Mouse (Mus musculus) CD4-positive, CD25-positive, alpha-beta regulatory T cell, adult 4 months (primary cell): ENCODE measurements around the gene Bean1. TPM values are rescaled to one million over a fixed set of nuclear protein-coding genes. Genes with fewer than 3 reads are reported as not detected.

Experiments used
- ATAC-seq: one replicate; pipeline ENCODE4 v1.8.0; 2017
- polyA plus RNA-seq, 2 experiments: library from polyadenylated mRNA; unstranded; fragments of 100-300 nt; shearing (Covaris generic); gene quantifications; one replicate each; pipeline ENCODE4 v1.2.1; 2017

Bean1 gene
- polyA plus RNA-seq, 2 experiments from 2014 or later, result not detected

DNA sequence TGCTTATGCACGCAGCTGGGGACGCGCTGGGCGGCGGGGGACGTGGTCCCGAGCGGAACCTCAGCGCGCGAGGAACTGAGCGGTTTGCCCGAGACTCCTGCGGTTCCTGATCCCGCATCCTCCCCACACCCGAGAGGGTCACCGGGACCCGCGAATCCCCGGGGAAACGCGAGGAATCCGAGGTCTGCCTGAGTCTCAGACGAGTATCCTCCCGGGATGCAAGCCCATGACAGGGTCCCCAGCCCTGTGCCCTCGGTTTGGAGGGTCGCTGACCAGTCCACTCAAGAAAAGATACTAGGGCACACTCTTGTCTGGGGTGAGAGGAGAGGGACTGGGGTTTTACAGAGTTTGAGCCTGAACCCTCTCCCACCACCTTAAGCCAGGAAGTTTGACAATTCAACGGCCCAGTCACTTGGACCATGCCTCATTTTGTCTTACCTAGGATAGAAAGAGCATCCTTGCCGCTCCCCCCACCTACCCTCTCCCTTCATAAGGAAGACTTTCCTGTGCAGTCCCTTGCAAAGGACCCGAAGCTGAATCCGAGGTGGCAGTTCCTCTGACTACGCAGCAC, 893 bp downstream of the Bean1 start:
- ATAC-seq, result no peak

DNA sequence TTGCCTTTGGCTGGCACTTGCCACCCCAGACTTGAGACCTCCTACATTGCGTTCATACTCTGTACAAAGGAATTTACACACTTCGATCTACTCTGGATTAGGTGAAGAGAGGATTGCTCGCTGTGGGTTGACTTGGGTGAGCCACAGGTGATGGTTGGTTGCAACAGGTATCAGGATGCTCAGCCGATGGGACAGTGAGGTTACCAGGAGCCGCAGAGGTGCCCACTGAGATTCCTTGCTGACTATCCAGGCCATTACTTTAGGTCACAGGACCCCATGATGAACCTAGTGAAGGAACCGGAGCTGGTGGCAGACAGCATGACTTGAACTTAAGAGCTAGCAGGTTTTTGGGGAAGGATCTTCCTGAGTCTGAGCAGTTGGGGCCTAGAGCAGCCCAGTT, 2.2 kb downstream of the Bean1 start:
- ATAC-seq, result no peak

DNA sequence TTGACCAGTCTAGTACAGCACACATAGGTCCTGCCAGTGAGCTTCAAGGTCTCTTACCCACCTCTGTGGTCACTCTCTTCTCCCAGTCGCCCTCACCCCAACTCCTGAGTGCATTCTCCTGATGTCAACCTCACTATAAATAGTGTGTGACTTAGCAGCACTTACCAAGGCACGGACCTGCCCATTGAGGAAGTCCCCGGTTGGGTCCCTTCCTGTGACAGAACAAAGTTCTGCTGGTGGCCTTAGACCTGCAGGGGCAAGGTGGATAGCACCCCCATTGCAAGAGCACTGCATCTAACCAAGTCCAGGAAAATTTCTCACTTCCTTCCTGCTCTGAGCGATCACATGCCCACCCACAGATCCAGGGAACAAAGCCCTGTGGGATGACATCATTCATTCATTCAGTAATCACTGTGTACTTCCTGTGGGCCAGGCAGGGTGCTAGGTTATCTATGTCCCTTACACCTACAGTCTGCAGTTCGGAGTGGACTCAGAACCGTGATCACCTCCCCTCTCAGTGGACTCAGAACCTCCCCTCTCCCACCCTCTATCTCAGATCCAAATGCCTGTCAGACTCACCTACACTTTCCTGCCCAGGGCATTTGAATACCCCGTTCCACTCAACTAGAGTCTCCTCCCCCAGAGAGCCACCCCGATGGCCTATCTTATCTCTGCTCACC, 5.7 kb downstream of the Bean1 start:
- no peak for ATAC-seq

DNA sequence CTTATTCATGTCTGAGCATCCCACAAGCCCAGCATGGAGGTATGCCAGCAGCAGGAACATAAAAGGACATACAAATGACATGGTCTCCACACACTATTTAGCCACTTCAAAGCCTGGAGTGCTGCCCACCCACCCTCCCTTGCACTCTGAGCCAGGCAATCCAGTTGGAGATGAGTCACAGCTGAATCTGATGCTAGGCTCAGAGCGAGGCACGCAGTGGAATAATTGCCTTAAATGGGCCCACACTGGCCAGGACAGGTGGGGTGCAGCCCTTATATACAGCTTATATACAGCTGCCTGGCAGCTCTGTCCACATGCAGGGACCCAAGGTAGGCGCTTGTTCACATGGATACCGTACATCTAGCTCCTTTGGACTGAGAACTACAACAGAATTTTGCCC, 6.8 kb downstream of the Bean1 start:
- ATAC-seq, result no peak

DNA sequence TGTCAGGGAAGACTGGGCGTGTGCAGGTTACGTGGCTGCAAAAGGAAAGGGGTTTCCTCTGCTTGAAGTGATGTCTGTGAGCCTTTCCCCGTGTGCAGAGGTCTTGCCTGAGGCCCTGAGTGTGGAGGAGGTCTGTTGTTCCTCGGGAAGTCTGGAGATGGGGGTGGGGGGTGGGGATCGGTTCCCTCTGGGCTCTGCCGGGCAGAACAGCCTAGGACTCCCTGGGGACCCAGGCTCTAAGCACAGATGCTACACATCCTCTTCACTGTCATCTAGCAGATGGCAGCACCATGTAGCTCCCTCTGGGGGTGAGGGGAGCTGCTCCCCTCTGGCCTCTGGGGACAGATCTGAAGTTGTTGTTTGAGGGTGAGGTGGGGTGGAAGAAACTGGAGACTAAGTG, 14.7 kb downstream of the Bean1 start:
- no peak for ATAC-seq

DNA sequence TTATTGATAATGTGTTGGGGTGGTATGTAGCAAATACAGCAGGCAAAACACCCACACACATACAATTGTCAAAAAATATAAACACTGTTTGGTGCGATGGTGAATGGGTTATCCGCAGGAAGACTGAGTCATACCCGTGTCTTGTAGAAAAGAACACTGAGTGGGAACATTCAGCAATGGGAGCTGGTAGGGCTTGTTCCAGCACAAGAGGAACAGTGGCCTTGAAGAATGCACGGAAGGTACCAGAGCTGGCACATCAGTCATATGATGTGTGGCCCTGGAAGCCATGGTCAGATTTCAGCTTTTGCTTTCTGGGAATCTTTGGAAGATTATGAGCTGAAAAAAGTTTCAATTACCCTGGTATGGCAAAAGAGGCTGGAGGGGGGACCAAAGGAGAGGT, 16.6 kb downstream of the Bean1 start:
- no peak for ATAC-seq

DNA sequence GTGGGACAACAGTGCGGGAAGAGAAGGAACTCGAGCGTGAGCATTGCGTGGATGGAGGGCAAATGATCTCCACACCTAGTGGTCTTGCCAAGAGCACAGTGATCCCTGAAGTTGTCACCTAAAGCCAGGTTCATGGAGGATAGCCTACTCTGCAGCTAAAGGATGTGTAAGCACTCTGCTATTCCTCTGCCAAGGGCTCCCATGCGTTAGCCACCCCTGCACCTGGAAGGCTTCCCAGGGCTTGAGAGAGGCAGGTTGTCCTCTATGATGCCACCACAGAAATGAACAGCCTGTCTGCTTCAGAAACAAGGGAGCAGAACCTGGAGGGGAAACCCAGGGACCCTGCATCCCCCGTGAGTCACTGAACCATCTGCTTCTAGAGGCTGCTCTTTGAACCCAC, 17.4 kb downstream of the Bean1 start:
- ATAC-seq, result no peak

DNA sequence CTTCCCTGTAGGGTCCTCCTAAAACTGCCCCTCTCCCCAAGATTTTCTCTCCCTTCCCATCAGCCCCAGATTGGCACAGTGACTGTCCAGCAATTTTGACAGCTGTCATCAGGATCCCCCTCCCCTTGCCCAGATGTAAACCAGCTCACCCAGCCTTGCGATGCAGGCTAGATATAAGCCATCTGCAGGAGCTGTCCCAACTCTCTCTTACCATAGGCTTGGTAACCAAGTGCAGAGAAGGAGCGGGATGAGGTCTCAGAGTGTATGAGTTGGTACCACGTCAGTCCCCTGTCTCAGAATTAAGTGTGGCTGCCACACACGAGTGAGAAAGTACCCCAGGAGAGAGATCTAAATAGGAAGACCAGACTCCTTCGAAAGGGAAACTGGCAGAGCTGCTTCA, 18.2 kb downstream of the Bean1 start:
- no peak for ATAC-seq

DNA sequence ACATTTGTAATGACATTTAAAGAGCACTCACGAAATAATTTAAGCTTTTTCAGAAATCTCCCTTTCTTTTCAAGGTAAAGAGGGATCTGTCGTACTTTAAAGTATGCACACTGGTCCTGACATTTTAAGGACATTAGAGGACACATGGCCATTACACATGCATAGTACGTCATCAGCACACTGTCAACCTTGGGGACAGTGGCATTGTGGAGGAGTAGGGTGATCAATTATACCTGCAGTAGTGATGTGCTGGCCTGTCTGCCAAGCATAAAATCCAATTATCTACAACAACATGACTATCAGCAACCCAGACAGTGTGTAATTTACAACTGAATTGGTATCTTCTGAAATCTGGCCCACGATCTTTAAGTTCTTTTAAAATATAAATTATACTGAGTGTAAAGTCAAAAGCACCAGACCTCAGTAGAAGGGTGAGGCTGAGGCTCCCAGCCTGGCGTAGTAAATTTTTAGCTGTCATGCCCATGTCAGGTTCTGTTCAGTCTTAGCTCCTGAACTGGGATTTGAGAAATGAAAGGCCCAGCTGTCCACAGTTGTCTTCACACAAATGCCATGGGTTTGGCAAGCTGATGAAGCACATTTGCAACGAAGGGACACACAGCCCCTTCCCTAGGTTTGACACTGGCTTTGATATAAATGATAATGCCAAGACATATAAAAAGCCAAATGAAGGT, 20.7 kb downstream of the Bean1 start:
- no peak for ATAC-seq

DNA sequence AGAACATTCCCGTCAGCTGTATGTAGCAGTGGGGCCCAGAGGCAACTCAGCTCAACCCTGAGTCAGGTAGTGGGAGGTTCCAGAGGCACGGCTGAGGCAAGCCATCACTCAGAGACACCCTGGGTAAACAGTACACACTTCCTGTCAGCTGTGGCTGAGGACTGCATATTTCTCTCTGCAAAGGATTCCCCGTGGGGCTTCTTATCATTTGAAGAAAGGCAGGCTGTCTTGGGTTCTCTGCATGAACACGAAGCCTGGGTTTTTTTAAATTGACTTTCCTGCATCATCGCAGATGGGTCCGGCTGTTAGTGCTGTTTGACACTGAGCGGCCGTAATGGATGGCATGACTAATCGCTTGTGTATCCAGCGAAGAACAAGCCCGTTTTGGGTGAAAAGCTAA, 21.3 kb downstream of the Bean1 start:
- peak; percentile 65 for ATAC-seq

DNA sequence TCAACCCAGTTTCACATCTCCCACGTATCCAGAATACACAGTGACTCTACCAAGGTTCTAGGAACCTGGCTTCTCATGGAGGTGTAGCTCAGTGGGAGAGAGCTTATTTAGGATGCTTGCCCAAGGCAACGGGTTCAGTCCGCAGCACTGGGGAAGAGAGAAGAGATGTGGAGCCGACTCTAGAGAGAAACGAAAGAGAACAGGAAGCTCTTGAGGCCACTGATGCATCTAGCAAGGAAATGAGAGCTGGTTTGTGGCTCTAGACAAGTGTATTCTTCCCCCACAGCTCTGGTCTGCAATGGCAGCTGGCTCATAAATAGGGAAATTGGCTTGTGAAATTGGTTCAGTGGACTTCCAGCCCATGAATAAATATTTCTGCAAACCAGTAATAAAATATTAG, 29.6 kb downstream of the Bean1 start:
- no peak for ATAC-seq

DNA sequence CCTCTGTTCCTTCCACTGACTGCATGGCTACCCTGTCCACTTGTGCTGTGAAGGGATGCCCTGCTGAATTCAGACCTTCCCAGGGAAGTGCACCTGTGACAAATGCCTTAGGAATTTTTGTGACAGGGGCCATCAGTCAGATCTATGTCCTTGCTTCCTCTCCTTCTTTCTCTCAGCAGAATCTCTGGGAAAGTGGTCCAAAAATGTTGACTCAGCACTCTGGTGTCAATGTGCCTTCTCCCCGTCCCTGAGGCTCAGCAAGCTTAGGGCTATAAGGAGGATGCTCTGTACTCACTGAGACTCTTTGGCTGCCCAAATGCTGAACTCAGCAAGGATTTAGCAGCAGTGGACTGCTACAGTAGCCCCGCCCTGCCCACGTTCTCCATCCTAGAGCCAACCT, 31.4 kb downstream of the Bean1 start:
- no peak for ATAC-seq

DNA sequence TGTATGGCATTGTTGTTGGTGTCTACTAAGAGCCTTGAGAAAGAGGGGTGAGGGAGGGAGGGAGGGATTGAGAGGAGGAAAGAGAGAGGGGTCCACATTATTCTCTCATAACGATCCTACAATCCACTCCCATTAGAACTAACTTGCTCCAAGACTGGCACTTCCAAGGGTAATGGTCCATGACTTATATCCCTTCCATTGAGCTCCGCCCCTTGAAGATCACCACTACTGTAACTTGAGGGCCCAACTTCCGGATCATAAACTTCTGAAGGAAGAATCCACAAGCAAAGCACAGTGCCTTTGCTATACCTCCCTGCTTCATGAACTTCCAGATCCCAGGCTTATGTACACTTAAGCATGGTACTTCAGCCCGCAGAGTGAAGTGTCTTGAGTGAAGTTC, 32.1 kb downstream of the Bean1 start:
- no peak for ATAC-seq

DNA sequence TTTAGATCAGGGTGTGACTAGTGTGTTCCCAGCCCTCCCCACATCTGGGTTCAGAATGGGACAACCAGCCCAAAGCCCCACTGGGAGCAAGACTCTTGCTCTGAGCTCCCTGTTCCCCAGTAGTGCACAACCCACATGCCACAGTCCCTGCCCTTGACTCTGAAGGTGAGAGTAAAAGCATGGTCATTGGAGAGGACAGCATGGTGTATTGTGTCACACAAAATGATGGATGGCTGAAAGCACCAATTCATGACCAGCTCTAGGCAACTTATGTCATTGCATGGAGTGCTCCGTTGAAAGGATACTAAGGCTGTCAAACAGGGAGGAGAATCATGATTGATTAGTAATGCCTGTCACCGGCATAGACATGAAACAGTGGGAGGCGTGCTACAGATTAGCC, 35.0 kb downstream of the Bean1 start:
- ATAC-seq, result no peak

DNA sequence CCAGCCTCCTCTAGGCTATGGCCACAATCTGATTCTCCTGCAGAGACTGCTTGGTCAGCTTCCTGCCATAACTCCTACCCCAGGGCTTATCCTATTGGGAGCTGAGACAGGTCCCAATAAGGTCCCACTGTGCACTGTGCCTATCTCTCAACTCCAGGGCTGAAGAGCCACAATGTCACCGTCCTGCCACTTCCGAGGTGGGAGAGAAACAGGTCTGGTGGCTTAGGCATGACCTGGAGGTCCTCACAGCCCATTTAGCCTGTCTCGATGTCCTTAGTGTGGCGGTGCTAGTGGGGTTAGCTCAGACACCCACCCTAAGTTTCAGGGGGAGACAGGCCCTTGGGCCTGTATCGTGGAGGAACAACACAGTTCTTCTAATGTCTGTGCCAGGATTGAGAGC, 47.4 kb downstream of the Bean1 start:
- no peak for ATAC-seq

DNA sequence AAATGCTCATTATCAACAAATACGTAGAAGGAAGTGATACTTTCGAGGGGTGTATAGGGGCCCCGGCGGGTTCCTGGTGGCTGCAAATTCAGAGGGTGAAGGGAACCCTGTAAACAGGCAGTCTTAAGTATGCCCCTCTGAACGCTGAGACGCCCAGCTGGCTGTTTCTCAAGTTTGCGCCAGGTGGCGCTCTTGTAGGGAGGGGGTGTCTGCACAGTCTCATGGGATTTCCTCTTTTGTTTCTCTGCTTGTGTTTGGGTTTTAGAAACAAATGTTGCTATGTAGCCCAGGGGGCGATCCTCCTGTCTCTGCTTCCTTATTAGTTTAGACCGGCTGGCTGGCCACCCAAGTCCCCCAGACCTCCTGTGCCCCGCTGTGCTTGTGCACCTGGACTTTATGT, 48.8 kb downstream of the Bean1 start:
- ATAC-seq, result peak; percentile 86

DNA sequence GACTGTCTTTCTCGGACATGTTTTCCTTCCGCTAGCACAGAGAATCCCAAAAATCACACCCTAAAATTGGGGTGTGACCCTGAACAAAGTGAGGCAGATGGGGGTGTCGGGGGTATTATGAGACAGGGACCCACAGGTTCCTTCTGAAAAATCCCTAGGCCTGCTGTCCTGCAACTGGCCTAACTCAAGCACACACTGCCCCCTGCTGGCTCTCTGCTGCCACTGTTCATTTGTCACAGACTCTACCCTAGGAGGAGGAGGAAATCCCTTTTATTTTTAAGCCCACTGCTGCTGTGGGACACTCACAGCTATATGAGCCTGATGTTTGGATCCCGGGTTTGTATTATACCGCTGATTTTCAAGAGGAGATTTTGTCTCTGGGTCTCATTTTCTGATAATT, 49.6 kb downstream of the Bean1 start:
- peak; percentile 73 for ATAC-seq

DNA sequence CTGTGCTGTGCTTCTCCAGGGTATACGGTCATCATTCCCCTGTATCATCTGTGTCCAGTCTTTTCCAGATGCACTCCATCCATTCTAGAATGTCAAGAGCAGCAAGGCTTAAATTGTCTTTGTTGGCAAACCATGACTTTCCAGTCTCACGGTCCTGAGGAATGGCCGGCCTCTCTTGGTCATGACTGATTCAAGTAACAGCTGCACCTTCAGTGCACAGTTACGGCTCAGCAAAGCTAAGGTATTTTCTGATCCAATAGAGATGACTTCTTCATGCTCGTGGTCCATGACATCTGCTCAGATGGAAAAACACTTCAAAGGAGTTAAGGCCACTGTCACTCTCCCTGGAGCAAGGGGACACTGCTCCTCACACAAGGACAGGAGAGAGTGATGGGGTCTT, 56.8 kb downstream of the Bean1 start:
- no peak for ATAC-seq

DNA sequence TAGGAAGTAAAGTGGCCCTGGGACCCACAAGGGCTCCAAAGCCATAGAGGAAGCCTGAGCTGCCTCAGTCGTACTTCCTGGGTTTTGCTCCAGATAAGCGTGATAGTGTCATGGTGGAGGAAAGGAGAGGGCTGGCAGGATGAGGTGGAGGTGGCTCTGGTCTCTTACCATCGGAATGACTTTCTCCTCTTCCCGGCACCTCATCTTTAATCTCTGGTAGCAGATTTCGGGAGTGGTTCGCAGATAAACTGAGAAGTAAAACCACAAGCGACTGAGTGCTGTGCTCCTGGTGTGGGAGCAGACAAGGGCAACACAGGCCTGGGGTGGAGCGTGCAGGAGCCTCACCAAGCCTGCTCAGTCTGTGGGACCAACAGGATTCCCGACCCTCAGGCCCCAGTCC, 60.1 kb downstream of the Bean1 start:
- ATAC-seq, result no peak

DNA sequence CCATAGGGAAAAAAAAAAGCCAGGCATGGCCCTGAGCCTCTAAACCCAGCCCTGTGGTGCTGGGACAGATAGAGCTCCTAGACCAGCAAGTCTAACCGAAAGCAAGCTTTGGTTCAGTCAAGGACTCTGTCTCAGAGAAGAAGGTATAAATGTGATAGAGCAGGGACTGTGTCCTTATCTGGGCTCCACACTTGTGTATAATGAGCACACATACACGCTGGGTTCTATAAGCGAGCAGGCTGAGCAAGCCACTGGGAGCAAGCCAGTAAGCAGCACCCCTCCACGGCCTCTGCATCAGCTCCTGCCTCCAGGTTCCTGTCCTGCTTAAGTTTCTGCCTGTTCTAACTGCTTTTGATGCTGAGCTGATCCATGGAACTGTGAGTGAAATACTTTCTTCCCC, 61.8 kb downstream of the Bean1 start:
- no peak for ATAC-seq

DNA sequence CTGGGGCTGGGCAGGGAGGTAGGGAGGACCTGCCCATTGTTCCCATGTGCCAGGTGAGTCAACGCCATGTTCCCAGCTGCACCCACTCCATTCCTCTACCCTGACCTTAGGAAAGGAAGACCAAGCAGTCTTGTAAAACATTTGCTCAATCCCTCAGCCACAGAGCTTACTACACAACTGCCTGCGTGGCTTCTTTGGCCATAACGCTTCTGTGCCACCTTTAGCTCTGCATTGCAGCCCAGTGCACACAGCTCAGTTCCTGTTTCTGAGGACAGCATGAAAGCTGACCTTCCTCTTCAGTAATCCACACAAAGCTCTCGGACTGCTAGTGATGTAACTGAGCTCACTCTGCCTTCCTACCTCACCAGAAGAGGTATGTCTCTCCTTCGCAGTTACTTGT, 62.7 kb downstream of the Bean1 start:
- no peak for ATAC-seq

DNA sequence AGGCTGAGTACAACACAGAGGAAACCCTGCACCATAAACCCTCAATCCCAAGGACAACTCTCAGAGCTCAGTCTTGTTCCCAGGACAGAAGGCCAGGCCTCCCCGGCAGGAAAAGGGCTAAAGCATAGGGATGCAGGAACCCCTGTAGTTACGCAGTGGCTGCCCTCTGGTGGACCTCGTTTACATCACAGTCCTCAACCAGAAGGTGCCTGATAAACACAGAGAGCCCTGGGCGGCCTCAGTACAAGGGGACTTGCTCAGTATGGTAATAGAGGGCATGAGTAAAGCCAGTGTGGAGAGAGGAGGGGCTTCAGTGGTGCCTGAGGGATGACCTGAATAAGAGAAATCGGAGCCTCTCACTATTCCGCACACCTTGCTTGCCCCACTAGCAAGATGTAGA, 64.3 kb downstream of the Bean1 start:
- ATAC-seq, result no peak

DNA sequence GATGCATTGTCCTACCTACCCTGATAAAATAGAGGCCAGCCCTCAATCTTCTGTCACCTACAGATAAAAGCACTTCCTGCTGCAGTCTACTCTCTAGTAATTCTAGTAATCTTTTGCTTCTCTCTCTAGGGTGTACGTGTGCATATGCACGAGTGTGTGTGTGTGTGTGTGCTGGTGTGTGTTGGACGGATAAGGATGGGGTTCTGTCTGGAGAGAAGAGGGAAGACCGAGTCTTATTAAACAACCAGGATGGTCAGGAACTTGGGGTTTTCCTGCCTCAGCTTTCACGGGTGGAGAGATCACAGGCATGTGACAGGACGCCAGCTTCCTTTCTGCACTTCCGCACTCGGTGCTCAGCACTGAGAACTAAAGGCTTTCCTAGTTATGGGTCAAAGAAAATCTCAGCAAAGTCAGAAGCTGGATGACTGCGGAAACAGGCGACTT, 69.2 kb downstream of the Bean1 start:
- peak; percentile 87 for ATAC-seq

DNA sequence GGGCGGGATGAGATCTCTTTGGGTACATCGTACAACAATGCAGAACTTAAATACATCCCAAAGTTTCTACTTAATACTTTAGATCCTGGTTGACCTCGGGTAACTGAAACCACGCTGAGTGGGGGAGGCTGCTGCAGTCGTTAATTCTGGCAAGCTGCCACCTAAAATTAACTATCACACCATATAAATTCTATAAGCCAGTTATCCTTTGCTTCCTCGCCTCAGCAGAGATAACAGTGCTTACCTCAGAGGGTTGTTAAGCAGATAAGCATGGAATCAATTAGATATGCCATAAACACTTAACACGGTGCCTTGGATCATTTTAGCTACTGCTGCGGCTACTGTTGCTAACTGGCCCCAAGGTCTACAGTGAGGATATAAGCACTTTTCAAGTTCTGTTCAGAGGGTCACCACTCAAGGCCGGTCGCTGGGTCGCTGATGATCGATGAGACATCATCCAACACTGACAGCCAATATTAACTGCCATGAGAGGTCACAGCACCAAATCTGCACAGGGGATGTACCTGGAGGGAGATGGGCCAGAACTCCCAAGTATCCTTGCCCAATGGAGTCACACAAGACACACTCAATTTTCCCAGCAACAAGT, 71.9 kb downstream of the Bean1 start:
- ATAC-seq, result no peak
